ENCODE assay signal across 22 mouse cellular contexts in the genomic region with DNA sequence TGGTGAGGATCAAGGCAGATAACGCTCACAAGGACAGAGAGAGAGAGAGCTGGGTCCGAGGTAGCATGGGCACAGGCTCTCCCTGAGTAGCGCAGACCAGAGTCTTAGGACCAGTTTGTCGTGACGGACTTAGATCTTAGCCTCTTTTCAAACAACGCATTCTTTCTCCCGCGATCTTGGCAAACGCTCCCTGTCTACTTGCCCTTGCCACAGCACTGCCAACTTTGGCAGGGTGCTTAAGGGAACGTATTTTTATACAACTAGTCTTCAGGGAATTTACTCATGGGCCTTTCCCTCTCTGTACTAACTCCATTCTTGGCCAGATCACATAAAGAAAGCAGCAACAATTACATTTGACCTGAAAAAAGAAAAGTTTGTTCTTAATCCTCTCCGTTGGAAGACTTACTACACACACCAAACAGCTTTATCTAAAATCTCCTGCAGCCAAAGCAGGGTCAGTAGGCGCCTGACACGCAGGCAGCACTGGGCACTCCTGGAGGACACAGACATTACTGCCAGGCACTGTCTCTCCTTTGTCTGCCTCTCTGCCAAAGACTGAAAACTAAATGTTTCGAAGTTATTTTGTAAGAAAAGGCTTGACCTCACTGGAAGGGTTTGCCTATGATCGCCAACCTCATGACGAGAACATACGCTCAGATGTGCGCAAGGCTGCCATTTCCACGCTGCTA.
DNase-seq lines count a peak whose midpoint lies in the region; ATAC-seq and TF ChIP-seq lines count a peak whose summit lies in the region.
"Had no signal": no experiment of that assay in that cellular context is flagged by ENCODE, and none has a peak within 500 bp of the region (broad histone marks: within the 10 kb centered on the region; RNA-seq: fewer than 3 reads in every experiment).

No protein-coding gene starts in this region.

- TF ChIP-seq EP300 in heart, adult 2 months (IDR thresholded peaks at IDR 0.05; ENCODE audit: insufficient read depth, low read depth, low read length), result no peak

- H3K36me3 ChIP-seq in heart, adult 2 months (ENCODE audit: control insufficient read depth, insufficient read depth, low read length), result peaks cover 6% of the 10 kb centered on the region; the same call in 1 of the 2 replicates
- H3K36me3 ChIP-seq in lung, embryonic 15.5 days, result peaks cover 24% of the 10 kb centered on the region
- H3K36me3 ChIP-seq: hindbrain, embryonic 12.5 days had no signal

- no peaks in the 10 kb centered on the region; the same call in none of the 2 replicates for H3K4me1 ChIP-seq in heart, adult 2 months (ENCODE audit: control insufficient read depth, insufficient read depth, low read length)
- 0 out of 2 replicates have a peak, but pooled peaks cover 6% of the 10 kb centered on the region for H3K4me1 ChIP-seq in lung, embryonic 15.5 days
- H3K4me1 ChIP-seq: embryonic facial prominence, embryonic 10.5 days; kidney, embryonic 15.5 days; limb, embryonic 12.5 days had no signal

- peak; percentile 43 for DNase-seq in adrenal gland, postnatal 14 days
- DNase-seq in adrenal gland, postnatal 25 days, result no peak
- no peak for DNase-seq in heart, adult 2 months
- no peak for DNase-seq in heart, postnatal 36 days
- DNase-seq in lung, adult 18-20 months, result no peak
- peak; percentile 23 for DNase-seq in heart, postnatal 4 days
- no peak for DNase-seq in frontal cortex, postnatal 25 days (ENCODE audit: low spot score in 2 of 2)
- DNase-seq: adrenal gland, postnatal 36 days; cerebellum, adult 11-12 months; cerebellum, postnatal 10 days; kidney, postnatal 36 days; layer of hippocampus, postnatal 36 days; lung, postnatal 14 days; midbrain, embryonic 14.5 days had no signal

- no peak overlapping the region for H3K4me2 ChIP-seq in lung, embryonic 15.5 days
- H3K4me2 ChIP-seq: heart, embryonic 13.5 days; hindbrain, embryonic 12.5 days; kidney, embryonic 15.5 days; limb, embryonic 12.5 days; liver, embryonic 11.5 days had no signal

- H3K9ac ChIP-seq in heart, adult 2 months (ENCODE audit: low read depth, low read length), result peak overlapping the region; percentile 11; the same call in 1 of the 2 replicates
- no peak overlapping the region for H3K9ac ChIP-seq in lung, embryonic 15.5 days
- H3K9ac ChIP-seq: heart, embryonic 13.5 days; hindbrain, embryonic 12.5 days; kidney, embryonic 15.5 days; limb, embryonic 12.5 days had no signal

- no peaks in the 10 kb centered on the region for H3K9me3 ChIP-seq in lung, embryonic 15.5 days
- H3K9me3 ChIP-seq: embryonic facial prominence, embryonic 10.5 days; heart, embryonic 13.5 days; hindbrain, embryonic 12.5 days; kidney, embryonic 15.5 days; limb, embryonic 12.5 days had no signal

- no peak for TF ChIP-seq POLR2A in heart, adult 2 months (IDR thresholded peaks at IDR 0.05; ENCODE audit: insufficient read depth, low read depth, low read length)

- TF ChIP-seq CTCF in heart, adult 2 months (IDR thresholded peaks at IDR 0.05), result no peak

- H3K79me2 ChIP-seq in heart, adult 2 months (replicated peaks; ENCODE audit: control insufficient read depth, insufficient read depth, low read length), result no peaks in the 10 kb centered on the region

- H3K4me3 ChIP-seq in heart, adult 2 months, result no peak overlapping the region
- H3K4me3 ChIP-seq in lung, embryonic 15.5 days, result no peak overlapping the region
- H3K4me3 ChIP-seq: embryonic facial prominence, embryonic 10.5 days; heart, embryonic 13.5 days; hindbrain, embryonic 12.5 days; kidney, embryonic 15.5 days; limb, embryonic 12.5 days had no signal

- intact Hi-C loops in heart, adult 2 months (cut with DNase I), result no loop called here
- intact Hi-C loops in heart, postnatal 36 days (cut with DNase I), result no loop called here

- WGBS in heart, adult 2 months, result 68% methylated on average over 19 of the region's 19 CpGs
- WGBS in lung, embryonic 15.5 days, result 73% methylated on average over 19 of the region's 19 CpGs

- peak; percentile 47; the same call in 1 of the 2 replicates for ATAC-seq in lung, embryonic 15.5 days (ENCODE audit: borderline replicate concordance, extremely low read depth, low FRiP score, low TSS enrichment)
- ATAC-seq: intestine, postnatal 0 days had no signal

- H3K27me3 ChIP-seq in heart, adult 2 months (ENCODE audit: control insufficient read depth, insufficient read depth, low read length), result no peaks in the 10 kb centered on the region
- H3K27me3 ChIP-seq in lung, embryonic 15.5 days, result no peaks in the 10 kb centered on the region
- H3K27me3 ChIP-seq: heart, embryonic 13.5 days; hindbrain, embryonic 12.5 days; kidney, embryonic 15.5 days; limb, embryonic 12.5 days had no signal

- H3K27ac ChIP-seq in heart, adult 2 months, result peak overlapping the region; percentile 50
- H3K27ac ChIP-seq in lung, embryonic 15.5 days, result peak overlapping the region; percentile 64
- H3K27ac ChIP-seq: embryonic facial prominence, embryonic 10.5 days; heart, embryonic 13.5 days; hindbrain, embryonic 12.5 days; kidney, embryonic 15.5 days; limb, embryonic 12.5 days had no signal

Comparison
In these comparisons a context has a peak if more than half of its experiments do, and no peak if none do; other contexts are left out.
1. DNase-seq: peak in adrenal gland, postnatal 14 days (single experiment) and heart, postnatal 4 days (single experiment); none in adrenal gland, postnatal 25 days (single experiment), heart, adult 2 months (0 of 2), heart, postnatal 36 days (0 of 2), lung, adult 18-20 months (0 of 2) and frontal cortex, postnatal 25 days (0 of 2).